Mouse (Mus musculus): Measurements from ENCODE around the gene Psma5.
A peak's percentile ranks its signal among the peaks of the same experiment; 100 is the strongest.
"Not testable (repeated sequence)": the region's sequence is repeated elsewhere in the genome, so short reads cannot be mapped to it uniquely, and the experiment has no call there.

Psma5 gene

GRCm38 (mm10) chr3:108256719-108257637 lies at the start of gene Psma5:
Gene Psma5 (plus strand): TSS chr3:108256926.
- DNase-seq = peak; percentile 97

DNA sequence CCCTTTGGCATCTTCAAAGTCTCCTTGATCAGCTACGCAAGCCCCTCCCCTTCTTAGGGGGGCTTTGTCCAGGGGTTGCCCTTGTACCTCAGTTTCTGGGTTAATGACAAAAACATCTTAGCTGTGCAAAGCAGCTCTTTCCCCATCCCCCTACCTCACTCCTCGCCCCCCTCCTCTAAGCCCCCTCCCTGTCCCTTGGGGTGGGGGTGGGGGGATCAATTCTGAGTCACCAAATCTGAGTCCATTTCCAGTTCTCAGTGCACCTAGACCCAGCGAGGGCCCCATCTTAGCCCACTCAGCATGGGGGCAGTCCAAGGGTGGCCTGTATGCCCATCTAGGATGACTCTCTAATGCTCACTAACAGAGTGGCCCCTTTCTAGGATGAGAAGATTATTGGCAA lies 47.7 kb upstream of the Psma5 start:
- DNase-seq = peak; percentile 69

DNA sequence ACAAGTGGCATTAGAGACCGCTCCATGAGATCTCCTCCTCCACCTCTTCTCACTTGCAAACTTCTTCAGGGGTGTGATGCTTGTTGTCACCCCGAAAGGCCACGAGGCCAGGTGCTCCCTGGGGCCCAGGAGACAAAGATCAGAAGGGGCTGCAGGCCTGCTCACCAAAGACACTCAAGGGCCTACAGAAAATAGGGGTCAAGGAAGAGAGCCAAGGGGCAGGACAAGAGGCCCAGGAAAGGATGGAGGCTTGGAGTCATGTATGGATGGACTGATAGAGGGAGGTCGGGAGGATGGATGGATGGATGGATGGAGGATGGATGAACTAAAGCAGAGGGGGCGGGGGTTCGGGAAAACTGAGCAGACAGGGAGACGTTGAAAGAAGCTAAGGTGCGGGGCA lies 47.2 kb upstream of the Psma5 start:
- peak; percentile 73 for DNase-seq

DNA sequence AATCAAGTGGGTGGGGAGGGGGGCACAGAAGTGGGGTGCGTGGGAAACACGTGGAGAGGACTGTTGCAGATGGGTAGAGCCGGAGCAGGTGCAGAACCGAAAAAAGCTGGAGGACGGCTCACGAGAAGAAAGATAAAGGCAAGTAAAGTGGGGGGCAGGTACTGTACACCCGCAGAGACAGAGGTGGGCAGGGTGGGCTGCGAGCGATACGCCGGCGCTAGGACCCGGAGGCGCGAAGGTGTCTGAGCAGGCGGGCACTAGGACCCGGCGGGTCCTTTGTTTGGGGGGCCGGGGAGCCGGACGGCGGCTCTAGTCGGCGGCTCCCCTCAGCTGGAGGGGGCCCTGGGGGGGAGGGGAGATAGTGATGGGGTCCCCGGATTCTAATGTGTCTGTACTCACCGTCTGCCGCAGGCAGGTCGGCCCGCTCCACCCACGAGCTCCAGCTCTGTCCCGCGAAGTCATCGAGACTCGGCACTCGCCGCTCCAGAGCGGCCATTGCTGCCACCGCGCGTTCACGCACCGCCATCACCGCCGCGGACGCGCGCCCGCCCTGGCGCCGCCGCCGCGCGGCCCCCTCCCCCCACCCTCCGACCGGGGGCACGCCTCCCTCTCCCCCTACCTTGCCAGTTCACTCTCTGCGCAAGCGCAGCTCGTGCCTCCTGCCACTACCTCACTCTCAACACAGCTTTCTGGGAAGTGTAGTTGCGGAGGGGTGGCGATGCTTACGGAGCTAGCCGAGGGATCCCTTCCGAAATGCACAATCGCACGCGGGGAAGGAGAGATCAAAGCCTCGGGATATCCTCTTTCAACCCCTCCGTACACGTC lies 46.6 kb upstream of the Psma5 start:
- DNase-seq = peak; percentile 96

DNA sequence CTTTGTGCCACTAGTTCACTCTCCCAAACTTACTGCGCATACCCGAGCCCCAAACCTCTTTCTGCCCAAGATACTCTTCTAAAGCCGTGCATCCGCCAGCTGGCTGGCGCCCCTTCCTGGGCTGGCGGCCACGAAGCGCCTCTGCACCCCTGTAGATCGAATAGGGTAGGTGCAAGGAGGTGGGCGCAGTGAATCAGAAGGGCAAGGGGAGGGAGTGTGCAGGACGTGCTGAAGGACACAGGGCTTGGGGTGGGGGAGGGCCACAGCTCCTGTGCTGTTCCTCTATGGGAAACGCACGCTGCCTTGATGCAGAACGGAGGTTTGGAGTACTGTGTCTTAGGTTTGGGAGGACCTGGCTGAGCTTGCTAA lies 46.0 kb upstream of the Psma5 start, which contains the start of gene Atxn7l2:
Gene Atxn7l2, minus strand, starts transcription at position 164 of the 369 bp plus-strand sequence.
- no peak for DNase-seq

GRCm38 (mm10) chr3:108211845-108212244 lies 44.9 kb upstream of the Psma5 start:
- peak; percentile 78 for DNase-seq

- DNase-seq = peak; percentile 61
Observed at GRCm38 (mm10) chr3:108212406-108212805, 44.3 kb upstream of the Psma5 start.

DNA sequence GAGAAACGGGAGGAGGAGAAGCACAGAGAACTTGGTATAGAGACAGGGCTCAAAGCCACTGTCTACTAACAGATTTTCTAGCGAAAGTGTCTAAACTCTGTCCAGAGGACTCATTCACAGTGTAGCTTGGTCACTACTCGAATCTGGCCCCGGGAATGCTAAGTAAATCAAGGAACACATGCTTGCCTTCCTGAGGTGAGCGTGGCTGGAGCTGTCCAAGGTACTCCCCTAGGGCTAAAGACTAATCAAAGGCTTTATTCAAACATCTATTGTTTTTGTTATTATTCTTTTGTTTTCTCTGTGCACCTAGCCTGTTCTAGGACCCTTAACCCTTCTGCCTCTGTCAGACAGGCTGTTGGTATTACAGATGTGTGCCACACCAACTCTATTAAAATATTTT lies 42.0 kb upstream of the Psma5 start:
- DNase-seq = no peak

DNA sequence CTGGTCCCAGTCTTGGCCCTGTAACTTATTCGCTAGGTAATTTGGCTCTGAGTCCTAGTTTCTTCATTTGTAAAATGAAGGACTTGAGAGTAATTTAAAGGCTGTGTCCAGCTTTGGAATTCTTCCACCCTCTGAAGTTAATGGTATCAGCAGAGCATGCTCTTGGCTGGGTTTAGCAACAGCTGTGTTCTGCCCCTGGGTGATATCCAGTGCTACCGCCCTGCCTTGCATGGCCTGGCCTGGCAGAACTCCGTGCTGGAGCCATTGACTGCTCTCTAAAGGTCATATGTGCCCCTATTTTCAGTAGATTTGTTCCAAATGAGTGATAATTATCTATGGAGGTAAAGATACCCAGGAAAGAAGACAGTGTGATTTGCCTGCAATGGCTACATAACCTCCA lies 36.1 kb upstream of the Psma5 start:
- no peak for DNase-seq

DNA sequence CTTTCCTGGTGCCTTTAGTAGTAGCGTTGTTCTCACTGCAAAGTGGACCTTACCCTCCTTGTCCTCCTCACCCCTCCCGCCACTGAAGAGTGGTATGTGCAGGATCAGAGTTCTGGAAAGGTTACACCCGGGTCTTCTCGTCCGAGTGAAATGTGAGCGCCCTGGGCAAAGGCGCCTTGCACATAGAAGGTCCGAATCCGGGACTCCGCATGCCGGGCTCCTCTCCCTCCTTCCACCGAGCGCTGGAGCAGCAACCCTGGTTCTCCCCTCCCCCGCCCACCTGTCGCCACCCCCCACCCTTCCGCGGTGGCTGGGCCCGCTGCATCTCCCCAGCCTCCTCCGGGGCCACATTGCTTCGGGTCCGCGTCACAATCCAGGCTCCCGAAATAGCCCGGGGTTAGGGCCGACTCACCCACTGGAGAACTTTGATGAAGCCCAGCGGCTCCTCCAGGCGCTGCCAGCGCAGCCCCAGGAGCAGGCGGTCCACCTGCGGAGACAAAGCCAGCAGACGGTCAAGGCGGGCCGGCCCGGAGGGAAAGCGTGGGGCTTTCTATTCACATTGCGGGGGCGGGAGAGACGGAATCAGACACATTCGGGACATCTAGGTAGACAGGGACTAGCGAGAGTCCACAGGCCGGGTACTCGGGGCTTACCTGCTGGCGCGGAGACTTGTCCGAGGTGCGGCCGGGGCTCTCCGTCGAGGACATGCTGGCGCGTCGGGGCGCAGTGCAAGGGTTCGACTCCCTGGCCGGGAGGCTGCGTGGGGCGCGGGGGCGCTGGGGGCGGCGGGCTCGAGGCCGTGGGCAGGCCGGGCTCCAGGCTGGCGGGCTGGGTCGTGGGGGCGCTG lies 30.8 kb upstream of the Psma5 start:
- no peak for DNase-seq

DNA sequence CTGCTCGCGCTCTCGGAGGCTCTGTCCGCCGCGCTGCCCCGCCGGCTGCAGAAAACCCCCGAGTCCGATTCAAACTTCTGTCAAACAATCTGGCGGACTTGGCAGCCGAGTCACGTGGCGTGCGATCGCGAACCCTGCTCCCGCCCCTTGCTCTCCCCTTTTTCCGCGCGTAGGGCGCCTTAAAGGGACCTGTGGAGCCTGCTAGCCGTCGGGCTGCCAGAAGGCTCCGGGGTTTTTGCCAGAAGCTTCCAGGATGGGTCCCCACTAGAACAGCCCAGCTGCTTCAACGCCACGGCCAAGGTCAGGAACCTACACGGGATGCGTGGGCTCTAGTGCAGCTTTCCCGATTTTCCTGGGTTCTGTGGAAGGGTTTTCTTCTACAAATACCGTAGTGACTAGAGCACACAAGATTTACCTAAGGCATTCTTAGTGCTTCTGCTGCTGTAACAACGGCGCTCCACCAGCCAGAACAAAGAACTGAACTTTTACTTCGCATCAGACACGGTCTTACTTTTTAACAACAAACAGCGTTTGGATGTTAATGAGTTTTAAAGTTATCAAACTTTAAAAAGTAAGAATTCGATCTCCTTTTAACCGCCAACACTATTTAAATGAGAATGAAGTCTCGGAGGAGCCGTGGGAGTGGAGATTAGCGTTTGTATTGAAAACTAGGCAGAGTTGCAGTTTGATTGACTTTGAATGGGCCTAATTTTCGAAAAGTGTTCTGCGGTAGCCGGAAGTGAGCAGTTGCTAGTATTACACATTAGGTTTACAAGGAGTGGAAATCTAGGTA lies 30.0 kb upstream of the Psma5 start, which contains the start of gene Sypl2:
Gene Sypl2, minus strand, starts transcription at position 91 of the 793 bp plus-strand sequence.
- DNase-seq = no peak

DNA sequence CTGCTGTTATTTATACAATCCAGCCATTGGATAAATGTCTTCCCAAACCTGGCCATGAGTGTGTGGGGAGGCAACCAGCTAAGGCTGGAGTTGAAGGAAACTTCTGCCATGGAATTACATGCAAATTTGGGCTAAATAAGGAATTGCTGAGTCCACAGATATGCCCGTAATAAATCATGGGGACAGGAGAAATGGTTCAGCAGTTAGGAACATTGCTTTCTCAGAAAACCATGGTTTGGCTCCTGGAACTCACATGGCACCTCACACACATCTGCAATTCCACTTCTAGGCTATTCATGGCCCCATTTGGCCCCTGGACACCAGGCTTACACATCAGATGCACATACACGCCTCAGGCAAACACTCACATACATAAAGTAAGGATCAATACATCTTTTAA lies 29.2 kb upstream of the Psma5 start:
- DNase-seq = no peak

DNA sequence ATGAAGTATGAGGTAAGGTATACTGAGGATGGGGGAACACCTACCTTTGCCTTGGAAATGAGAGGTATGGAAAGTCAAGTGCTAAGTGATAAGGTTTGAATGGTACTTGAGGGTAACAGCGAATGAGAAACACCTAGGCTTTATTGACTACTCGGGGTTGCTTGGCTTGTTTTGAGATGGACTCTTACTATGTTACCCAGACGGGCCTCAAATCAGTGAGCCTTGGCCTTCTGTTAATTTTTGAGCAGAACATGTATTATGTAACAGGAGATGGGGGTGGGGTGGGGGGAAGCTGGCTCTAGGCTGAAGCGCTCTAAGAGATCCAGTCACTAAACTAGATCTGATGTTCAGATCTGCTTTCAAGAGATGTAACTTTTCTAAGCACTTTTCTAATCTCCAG lies 25.1 kb upstream of the Psma5 start:
- DNase-seq = no peak

DNA sequence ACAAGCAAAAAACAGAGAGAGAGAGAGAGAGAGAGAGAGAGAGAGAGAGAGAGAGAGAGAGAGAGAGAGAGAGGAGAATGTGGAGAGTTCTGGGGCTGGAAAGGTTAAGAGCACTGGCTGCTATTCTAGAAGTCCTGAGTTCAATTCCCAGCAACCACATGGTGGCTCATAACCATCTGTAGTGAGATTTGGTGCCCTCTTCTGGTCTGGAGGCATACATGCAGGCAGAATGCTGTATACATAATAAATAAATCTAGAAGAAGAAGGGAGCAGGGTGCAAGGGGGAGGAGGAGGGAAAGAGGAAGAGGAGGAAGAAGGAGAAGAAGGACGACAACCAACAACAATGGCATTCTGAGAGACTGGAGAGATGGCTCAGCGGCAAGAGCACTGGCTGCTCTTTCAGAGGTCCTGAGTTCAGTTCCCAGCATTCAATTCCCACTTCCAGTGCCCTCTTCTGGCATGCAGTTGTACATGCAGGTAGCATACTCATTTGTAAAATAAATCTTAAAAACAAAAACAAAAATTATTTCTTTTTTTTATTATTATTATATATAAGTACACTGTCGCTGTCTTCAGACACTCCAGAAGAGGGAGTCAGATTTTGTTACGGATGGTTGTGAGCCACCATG lies 19.1 kb upstream of the Psma5 start:
- not testable (repeated sequence) for DNase-seq

DNA sequence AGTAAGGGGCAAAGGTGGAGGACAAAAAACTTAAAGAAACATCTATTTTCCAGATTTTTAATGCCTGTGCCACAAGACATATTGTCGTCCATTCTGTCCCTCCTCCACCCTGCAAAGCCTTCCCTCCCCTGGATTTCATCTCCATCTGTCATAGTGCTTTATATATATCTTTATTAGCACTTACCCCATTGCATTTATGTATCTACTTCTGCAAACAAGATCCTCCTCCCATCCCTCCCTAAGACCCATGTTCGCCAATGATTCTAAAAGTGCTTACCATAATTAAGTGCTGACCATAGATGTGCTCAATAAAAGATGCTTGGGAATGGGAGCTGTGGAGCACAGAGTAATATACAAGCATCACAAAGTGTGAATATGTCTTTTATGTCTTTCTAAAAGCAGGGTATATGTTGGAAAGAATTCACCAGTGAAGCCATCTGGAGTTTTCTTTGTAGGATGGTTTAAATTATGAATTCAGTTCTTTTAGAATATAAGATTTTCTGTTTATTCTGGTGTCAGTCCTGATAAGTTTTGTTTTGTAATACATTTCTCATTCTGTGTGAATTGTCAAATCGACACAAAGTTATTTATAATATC lies 15.4 kb upstream of the Psma5 start:
- DNase-seq = no peak

DNA sequence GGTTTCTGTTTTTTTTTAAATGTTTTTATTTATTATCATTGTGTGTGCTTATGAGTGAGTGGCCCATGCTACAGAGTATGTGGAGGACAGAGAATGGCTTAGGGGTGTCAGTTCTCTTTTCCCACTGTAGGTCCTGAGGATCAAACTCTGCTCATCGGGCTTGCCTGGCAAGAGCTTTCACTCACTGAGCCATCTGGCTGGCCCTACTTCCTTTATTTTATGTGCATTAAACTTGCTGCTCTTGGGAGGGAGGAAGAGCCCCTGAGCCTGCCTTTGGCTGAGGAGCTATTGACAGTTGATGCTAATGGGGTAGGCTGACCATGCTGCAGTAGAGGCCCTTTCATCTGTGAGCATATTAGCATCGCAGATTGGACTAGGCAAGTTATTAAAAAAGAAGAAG lies 9.9 kb upstream of the Psma5 start:
- DNase-seq = no peak

GRCm38 (mm10) chr3:108257831-108258500 lies 1.2 kb downstream of the Psma5 start:
- no peak for DNase-seq

DNA sequence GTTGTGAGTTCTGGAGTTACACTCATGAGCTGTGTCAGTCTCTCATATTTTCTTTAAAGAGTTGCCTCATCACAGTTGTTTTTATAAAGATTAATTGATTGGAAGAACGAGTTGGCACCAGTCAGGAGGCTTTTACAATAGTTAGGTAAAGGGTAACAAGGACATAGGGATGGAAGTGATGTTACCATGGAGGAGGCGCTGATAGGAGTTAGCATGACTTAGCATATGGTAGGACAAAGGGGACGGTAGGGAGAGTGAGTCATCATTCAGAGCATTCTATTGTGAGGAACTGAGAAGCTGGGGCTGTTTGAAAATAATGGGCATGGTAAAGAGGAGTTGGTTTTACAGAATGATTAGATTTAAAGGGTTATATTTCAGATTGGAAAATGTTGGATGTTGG lies 2.6 kb downstream of the Psma5 start:
- no peak for DNase-seq

GRCm38 (mm10) chr3:108279495-108279894 lies 22.8 kb downstream of the Psma5 start:
- DNase-seq = not testable (repeated sequence)

Data from cerebellum, adult 9-10 months (tissue).